Mouse (Mus musculus) hindbrain, embryonic 16.5 days (tissue): ENCODE measurements around the gene Guca2b. TPM values are rescaled to one million over a fixed set of nuclear protein-coding genes. Genes with fewer than 3 reads are reported as not detected.
A peak's percentile ranks its signal among the peaks of the same experiment; 100 is the strongest.
"Not testable (repeated sequence)": the region's sequence is repeated elsewhere in the genome, so short reads cannot be mapped to it uniquely, and the experiment has no call there.

Experiments used
- ATAC-seq: fragments of 200-750 bp; cut with Nextera tagmentation; 2 replicates; pipeline ENCODE4 v1.8.0; 2017; ENCODE audit warnings: moderate TSS enrichment, moderate library complexity
- H3K27ac ChIP-seq: fragments of 300-500 bp; sonication (generic); 2 replicates; pipeline ENCODE4 v1.5.1; 2014; ENCODE audit warnings: low read depth, mild to moderate bottlenecking, control low read depth, low read length, moderate library complexity
- H3K27me3 ChIP-seq: fragments of 300-500 bp; sonication (generic); replicated peaks from 2 replicates; pipeline ENCODE4 v1.6.1; 2014; ENCODE audit warnings: low read length; ENCODE audit not compliant: control insufficient read depth, insufficient read depth
- H3K36me3 ChIP-seq: fragments of 300-500 bp; sonication (generic); 2 replicates; pipeline ENCODE4 v1.6.1; 2014; ENCODE audit warnings: mild to moderate bottlenecking, low read length, moderate library complexity, mixed read lengths; ENCODE audit not compliant: control insufficient read depth, insufficient read depth
- H3K4me1 ChIP-seq: fragments of 300-500 bp; sonication (generic); 2 replicates; pipeline ENCODE4 v1.6.1; 2014; ENCODE audit warnings: low read depth, low read length; ENCODE audit not compliant: control insufficient read depth, insufficient read depth
- H3K4me2 ChIP-seq: fragments of 300-500 bp; sonication (generic); 2 replicates; pipeline ENCODE4 v1.6.1; 2014; ENCODE audit warnings: mild to moderate bottlenecking, low read length, control low read depth, moderate library complexity
- H3K4me3 ChIP-seq: fragments of 300-500 bp; sonication (generic); 2 replicates; pipeline ENCODE4 v1.5.1; 2014; ENCODE audit warnings: mild to moderate bottlenecking, low read length, control low read depth, moderate library complexity
- H3K9ac ChIP-seq: fragments of 300-500 bp; sonication (generic); 2 replicates; pipeline ENCODE4 v1.6.1; 2014; ENCODE audit warnings: low read depth, mild to moderate bottlenecking, control low read depth, low read length, moderate library complexity
- H3K9me3 ChIP-seq: fragments of 300-500 bp; sonication (generic); 2 replicates; pipeline ENCODE4 v1.6.1; 2014; ENCODE audit warnings: mild to moderate bottlenecking, low read length, moderate library complexity; ENCODE audit not compliant: control insufficient read depth
- WGBS: fragments of 180-500 bp; shearing (Covaris S2); extraction: QIAGEN DNeasy Blood & Tissue Kit; methylation state at CpG from one replicate; pipeline ENCODE4 v1.1.7; 2014; 5-methylcytosine and 5-hydroxymethylcytosine counted together
- polyA plus RNA-seq: library from polyadenylated mRNA; unstranded; fragments of >200 nt; fragmentation: Nextera tagmentation; extraction: Ambion mirVana; gene quantifications from 2 replicates; pipeline ENCODE4 v1.2.1, GENCODE M21; 2015

The Guca2b gene
- polyA plus RNA-seq, 1 experiment from 2014 or later, result not detected

DNA sequence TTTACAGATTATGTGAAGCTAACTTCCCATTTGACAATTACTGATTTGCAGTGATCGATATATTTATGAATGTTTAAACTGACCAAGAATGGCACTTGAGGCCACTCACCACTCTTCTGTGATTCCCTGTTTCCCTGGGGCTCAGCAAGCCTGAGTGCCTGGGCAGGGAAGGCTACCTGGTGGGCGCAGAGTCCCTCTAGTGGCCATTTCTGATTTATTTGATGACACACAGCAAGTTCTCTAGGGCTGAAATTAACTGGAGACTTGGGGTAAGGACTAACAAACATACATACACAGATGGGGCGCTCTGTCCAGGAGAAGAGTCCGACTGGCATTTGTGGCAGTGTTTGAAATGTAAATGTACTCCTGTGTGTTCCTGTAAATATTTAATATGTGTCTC is 30.4 kb downstream of the Guca2b start:
- H3K27ac ChIP-seq, H3K4me2 ChIP-seq, H3K36me3 ChIP-seq, H3K9ac ChIP-seq, H3K4me3 ChIP-seq, H3K9me3 ChIP-seq, H3K27me3 ChIP-seq, H3K4me1 ChIP-seq, ATAC-seq: not testable (repeated sequence)
- WGBS, result 85% methylated on average over 3 of the region's 4 CpGs

DNA sequence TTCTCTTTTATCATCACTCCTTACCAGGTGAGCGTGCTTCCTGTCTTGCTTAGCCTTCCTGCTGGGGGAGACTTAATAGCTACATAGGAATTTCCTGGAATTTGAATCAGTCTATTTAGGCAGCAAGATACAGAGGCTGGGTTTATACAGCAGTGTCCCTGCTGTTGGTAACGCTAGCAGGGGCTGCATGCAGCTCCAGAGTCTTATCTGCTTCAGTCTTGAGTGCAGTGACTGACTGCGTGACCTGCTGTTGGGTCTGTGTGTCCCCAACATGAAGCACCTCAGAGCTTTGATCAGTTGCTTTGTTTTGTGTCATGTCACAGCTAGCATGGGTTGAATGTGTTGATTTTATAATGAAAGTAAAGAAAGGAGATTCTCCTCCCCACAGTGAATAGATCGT is 31.4 kb downstream of the Guca2b start:
- H3K9me3 ChIP-seq, result no peaks in the 10 kb centered on the region
- H3K4me3 ChIP-seq, result no peak overlapping the region
- no peaks in the 10 kb centered on the region for H3K27me3 ChIP-seq
- peaks cover 5% of the 10 kb centered on the region; the same call in 1 of the 2 replicates for H3K4me1 ChIP-seq
- no peak overlapping the region for H3K9ac ChIP-seq
- H3K27ac ChIP-seq, result no peak overlapping the region
- WGBS, result 72% methylated on average over 4 of the region's 4 CpGs
- H3K4me2 ChIP-seq, result no peak overlapping the region
- ATAC-seq, result no peak
- H3K36me3 ChIP-seq, result peaks cover 12% of the 10 kb centered on the region; the same call in 1 of the 2 replicates

DNA sequence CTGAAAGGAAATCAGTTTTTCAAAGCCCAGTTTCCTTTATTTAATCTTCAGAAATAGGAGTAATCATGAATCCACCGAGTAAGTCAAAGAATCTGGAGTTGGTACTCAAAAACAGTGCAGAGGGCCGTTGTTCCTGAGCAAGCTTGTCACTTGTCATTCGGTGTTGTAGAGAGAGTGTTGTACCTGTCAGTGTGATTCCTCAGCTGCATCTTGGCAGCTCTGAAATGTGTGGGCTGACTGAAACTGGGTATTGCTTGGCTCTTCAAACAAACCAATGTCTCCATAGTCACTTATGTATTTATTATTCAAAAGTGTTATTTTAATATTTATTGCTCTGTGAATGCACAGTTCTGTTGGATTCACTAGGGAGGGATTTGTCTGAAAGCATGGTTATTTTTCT is 31.9 kb downstream of the Guca2b start:
- no peak for ATAC-seq
- H3K4me2 ChIP-seq, result no peak overlapping the region
- no peak overlapping the region for H3K4me3 ChIP-seq
- H3K36me3 ChIP-seq, result peaks cover 12% of the 10 kb centered on the region; the same call in 1 of the 2 replicates
- H3K4me1 ChIP-seq, result peaks cover 5% of the 10 kb centered on the region; the same call in 1 of the 2 replicates
- WGBS, result 91% methylated on average over 3 of the region's 3 CpGs
- H3K9ac ChIP-seq, result no peak overlapping the region
- H3K27me3 ChIP-seq, result no peaks in the 10 kb centered on the region
- no peaks in the 10 kb centered on the region for H3K9me3 ChIP-seq
- H3K27ac ChIP-seq, result no peak overlapping the region

DNA sequence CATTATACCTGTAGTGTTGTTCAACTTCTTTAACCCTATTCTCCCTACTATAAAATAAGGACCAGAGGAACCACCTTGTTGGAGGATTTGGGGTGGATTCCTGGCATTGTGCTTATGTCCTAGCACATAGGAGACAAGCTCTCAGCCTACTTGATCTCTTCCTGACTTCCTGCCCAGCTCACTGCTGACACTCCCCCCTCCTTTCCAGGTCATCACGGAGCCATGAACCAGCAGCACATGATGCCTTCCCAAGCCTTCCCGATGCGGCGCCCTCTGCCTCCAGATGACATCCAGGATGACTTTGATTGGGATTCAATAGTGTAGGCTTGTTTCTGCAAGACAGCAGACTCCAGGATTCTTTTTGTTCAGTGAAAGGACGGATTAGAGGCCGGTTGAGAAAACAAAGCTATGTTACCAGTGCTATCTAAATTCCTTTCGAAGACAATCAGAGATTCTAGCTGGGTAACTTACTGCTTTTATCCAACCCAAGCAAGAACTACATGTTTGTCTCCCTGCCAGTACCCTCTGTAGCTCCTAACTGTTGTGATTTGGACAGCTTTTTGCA is 32.6 kb downstream of the Guca2b start:
- Histone ChIP-seq H3K36me3 (peaks cover 15% of the 10 kb centered on the region; the same call in 1 of the 2 replicates), H3K9ac (no peak overlapping the region), H3K4me3 (no peak overlapping the region), H3K4me2 (no peak overlapping the region), H3K4me1 (peaks cover under 1% of the 10 kb centered on the region; the same call in 1 of the 2 replicates), H3K9me3 (no peaks in the 10 kb centered on the region), H3K27ac (no peak overlapping the region), H3K27me3 (no peaks in the 10 kb centered on the region)
- ATAC-seq, result no peak
- 65% methylated on average over 7 of the region's 7 CpGs for WGBS

DNA sequence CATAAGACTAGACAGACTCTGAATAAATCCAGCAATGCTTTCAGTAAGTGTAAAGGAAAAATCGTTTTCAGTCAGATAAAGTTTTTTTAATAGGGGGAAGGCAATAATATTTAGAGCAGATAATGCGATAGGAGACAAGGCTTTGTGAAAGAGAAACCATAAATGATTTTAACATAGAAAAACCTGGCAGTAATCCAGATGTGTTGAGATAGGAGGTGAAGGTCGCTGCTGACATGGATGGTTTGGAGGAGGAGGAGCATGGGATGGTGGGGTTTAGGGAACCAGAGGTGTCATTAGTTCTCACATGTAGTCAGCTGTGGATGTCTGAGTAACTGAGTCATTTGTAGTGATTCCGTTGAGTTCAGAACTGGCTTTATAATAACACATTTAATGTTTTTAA is 44.0 kb downstream of the Guca2b start:
- Histone ChIP-seq H3K27me3 (no peaks in the 10 kb centered on the region), H3K9ac (no peak overlapping the region), H3K4me2 (no peak overlapping the region), H3K36me3 (peaks cover under 1% of the 10 kb centered on the region), H3K4me3 (no peak overlapping the region), H3K9me3 (no peaks in the 10 kb centered on the region), H3K27ac (no peak overlapping the region), H3K4me1 (peaks cover 5% of the 10 kb centered on the region; the same call in 1 of the 2 replicates)
- no peak for ATAC-seq
- 81% methylated on average over 4 of the region's 4 CpGs for WGBS

DNA sequence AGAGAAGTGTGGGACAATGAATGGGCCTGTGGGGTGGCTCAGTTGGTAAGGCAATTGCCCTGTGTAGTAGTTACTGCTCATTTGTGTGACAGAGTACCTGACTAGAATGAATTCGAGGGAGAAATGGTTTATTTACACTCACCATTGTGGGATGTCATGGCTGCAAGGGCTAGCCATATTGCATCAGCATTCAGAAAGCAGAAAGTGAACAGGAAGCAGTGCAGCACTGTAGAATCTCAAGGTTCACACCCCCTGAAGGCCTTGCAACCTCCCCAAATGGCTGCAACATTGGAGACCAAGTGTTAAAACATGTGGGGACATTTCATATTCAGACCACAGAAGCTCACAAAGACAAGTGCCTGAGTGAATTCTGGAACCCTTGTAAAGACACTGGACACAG is 44.7 kb downstream of the Guca2b start:
- H3K9ac ChIP-seq, result no peak overlapping the region
- WGBS, result 63% methylated on average over 1 of the region's 1 CpGs

DNA sequence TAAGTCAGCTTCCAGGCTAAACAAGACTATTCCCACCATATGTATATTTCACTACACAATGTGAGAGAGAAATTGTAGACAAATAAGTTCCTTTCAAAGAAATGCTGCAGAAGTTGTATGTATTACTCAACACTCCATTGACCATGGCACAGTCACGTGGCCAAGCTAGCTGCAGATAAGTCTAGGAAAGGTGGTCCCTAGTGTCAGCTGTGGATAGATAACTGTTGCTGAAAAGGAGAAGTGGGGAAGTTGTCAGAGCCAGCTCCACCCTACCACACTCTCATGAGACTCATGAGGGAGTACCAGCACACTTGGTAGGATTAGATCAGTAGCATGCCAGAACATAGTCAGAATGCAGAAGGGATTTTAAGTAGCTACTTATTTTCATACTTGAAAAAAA is 49.3 kb downstream of the Guca2b start:
- Histone ChIP-seq H3K4me2 (no peak overlapping the region), H3K27me3 (no peaks in the 10 kb centered on the region), H3K9me3 (no peaks in the 10 kb centered on the region), H3K9ac (no peak overlapping the region), H3K4me3 (no peak overlapping the region), H3K4me1 (peaks cover 5% of the 10 kb centered on the region; the same call in 1 of the 2 replicates), H3K27ac (no peak overlapping the region), H3K36me3 (no peaks in the 10 kb centered on the region; the same call in 1 of the 2 replicates)
- no peak for ATAC-seq
- 86% methylated on average over 1 of the region's 1 CpGs for WGBS

More for the DNA sequence above, 44.7 kb downstream of the Guca2b start:
- no peaks in the 10 kb centered on the region for H3K36me3 ChIP-seq
- no peak overlapping the region for H3K4me2 ChIP-seq
- H3K27ac ChIP-seq, result no peak overlapping the region
- peaks cover 5% of the 10 kb centered on the region; the same call in 1 of the 2 replicates for H3K4me1 ChIP-seq
- peak; percentile 54; the same call in 1 of the 2 replicates for ATAC-seq
- H3K9me3 ChIP-seq, result no peaks in the 10 kb centered on the region
- no peaks in the 10 kb centered on the region for H3K27me3 ChIP-seq
- no peak overlapping the region for H3K4me3 ChIP-seq

Other genes with a start within 250 kb of the Guca2b start
- gene Ccdc30, start 243.4 kb downstream of the Guca2b start, polyA plus RNA-seq, result 18.8 and 20.0 TPM in 2 replicates
- gene Ppcs, start 236.5 kb downstream of the Guca2b start, polyA plus RNA-seq, result 22.2 and 27.3 TPM in 2 replicates
- gene Zmynd12, start 236.1 kb downstream of the Guca2b start, polyA plus RNA-seq, result 0.63 and 0.89 TPM in 2 replicates
- gene Rimkla, start 166.3 kb downstream of the Guca2b start, polyA plus RNA-seq, result 28.2 and 30.3 TPM in 2 replicates
- 25.7 and 32.6 TPM in 2 replicates for gene Foxj3, start 122.0 kb downstream of the Guca2b start, polyA plus RNA-seq
- gene Frg2f1, start 119.4 kb downstream of the Guca2b start, polyA plus RNA-seq, result 9.3 and 11.4 TPM in 2 replicates
- not detected in 2 replicates for gene Guca2a, start 21.2 kb downstream of the Guca2b start, polyA plus RNA-seq
- 16.0 and 17.7 TPM in 2 replicates for gene Hivep3, start 74.8 kb upstream of the Guca2b start, polyA plus RNA-seq